15 mouse cellular contexts compared by ENCODE assay signal in genomic region chr13:57930283-57930682, GRCm38 (mm10). TPM values are rescaled to one million over a fixed set of nuclear protein-coding genes. Genes with fewer than 3 reads are reported as not detected.
A peak's percentile ranks its signal among the peaks of the same experiment; 100 is the strongest.
DNase-seq lines count a peak whose midpoint lies in the region; ATAC-seq lines count a peak whose summit lies in the region.
"Had no signal": no experiment of that assay in that cellular context is flagged by ENCODE, and none has a peak within 500 bp of the region (broad histone marks: within the 10 kb centered on the region; RNA-seq: fewer than 3 reads in every experiment).

No protein-coding gene starts in this region.

- peak; percentile 39 for DNase-seq in hindbrain, embryonic 11.5 days (ENCODE audit: low spot score)
- DNase-seq in embryo, embryonic 9.5 days (ENCODE audit: extremely low spot score), result peak; percentile 35
- peak; percentile 39 for DNase-seq in embryonic facial prominence, embryonic 14.5 days (ENCODE audit: low spot score)
- DNase-seq in mesoderm, embryonic 11.5 days (ENCODE audit: low read depth, low spot score), result peak; percentile 52
- no peak for DNase-seq in thymus, postnatal 25 days
- DNase-seq in gastrocnemius, postnatal 36 days, result no peak
- DNase-seq: gastrocnemius, postnatal 10 days; heart, adult 2 months; kidney, adult 18-20 months; kidney, postnatal 25 days; lung, postnatal 14 days; right cerebral cortex, postnatal 25 days had no signal

- 0 out of 2 replicates have a peak overlapping the region, but pooled peaks have one; percentile 36 for H3K27ac ChIP-seq in hindbrain, embryonic 11.5 days (ENCODE audit: low read depth, low read length)
- no peak overlapping the region; the same call in 1 of the 2 replicates for H3K27ac ChIP-seq in hindbrain, embryonic 13.5 days
- H3K27ac ChIP-seq in embryonic facial prominence, embryonic 14.5 days (replicated peaks; ENCODE audit: low read depth, low read length), result peak overlapping the region; percentile 21; the same call in 1 of the 2 replicates
- H3K27ac ChIP-seq: heart, adult 2 months; left cerebral cortex, adult 2 months had no signal

- peaks cover 8% of the 10 kb centered on the region for H3K4me1 ChIP-seq in hindbrain, embryonic 11.5 days (replicated peaks; ENCODE audit: control insufficient read depth, insufficient read depth, low read length)
- H3K4me1 ChIP-seq in hindbrain, embryonic 13.5 days (replicated peaks), result peaks cover 12% of the 10 kb centered on the region
- peaks cover 12% of the 10 kb centered on the region; the same call in 1 of the 2 replicates for H3K4me1 ChIP-seq in embryonic facial prominence, embryonic 14.5 days (ENCODE audit: control insufficient read depth, insufficient read depth, low read length)
- H3K4me1 ChIP-seq: megakaryocyte, embryonic 14.5 days had no signal

- H3K4me2 ChIP-seq in hindbrain, embryonic 11.5 days (replicated peaks; ENCODE audit: low read depth, low read length), result no peak overlapping the region
- no peak overlapping the region for H3K4me2 ChIP-seq in hindbrain, embryonic 13.5 days
- no peak overlapping the region for H3K4me2 ChIP-seq in embryonic facial prominence, embryonic 14.5 days (ENCODE audit: low read depth, low read length)

- ATAC-seq in hindbrain, embryonic 11.5 days (ENCODE audit: low FRiP score), result peak; percentile 66
- no peak for ATAC-seq in hindbrain, embryonic 13.5 days (ENCODE audit: low FRiP score)
- ATAC-seq in embryonic facial prominence, embryonic 14.5 days (ENCODE audit: low read depth), result peak; percentile 37; the same call in 1 of the 2 replicates

- no peaks in the 10 kb centered on the region for H3K27me3 ChIP-seq in hindbrain, embryonic 11.5 days (ENCODE audit: control insufficient read depth, insufficient read depth, low read length)
- 0 out of 2 replicates have a peak, but pooled peaks cover 2% of the 10 kb centered on the region for H3K27me3 ChIP-seq in hindbrain, embryonic 13.5 days
- no peaks in the 10 kb centered on the region for H3K27me3 ChIP-seq in embryonic facial prominence, embryonic 14.5 days (replicated peaks; ENCODE audit: control insufficient read depth, insufficient read depth, low read length)
- H3K27me3 ChIP-seq: megakaryocyte, embryonic 14.5 days had no signal

- H3K9me3 ChIP-seq in hindbrain, embryonic 11.5 days (ENCODE audit: control insufficient read depth, low read length), result no peaks in the 10 kb centered on the region
- H3K9me3 ChIP-seq in hindbrain, embryonic 13.5 days, result no peaks in the 10 kb centered on the region
- H3K9me3 ChIP-seq in embryonic facial prominence, embryonic 14.5 days (ENCODE audit: control insufficient read depth, low read length), result no peaks in the 10 kb centered on the region

- intact Hi-C loops in gastrocnemius, postnatal 36 days (cut with DNase I), result no loop called here

- no peaks in the 10 kb centered on the region for H3K36me3 ChIP-seq in hindbrain, embryonic 11.5 days (ENCODE audit: control insufficient read depth, insufficient read depth, low read length)
- no peaks in the 10 kb centered on the region for H3K36me3 ChIP-seq in hindbrain, embryonic 13.5 days
- H3K36me3 ChIP-seq in embryonic facial prominence, embryonic 14.5 days (ENCODE audit: control insufficient read depth, insufficient read depth, low read length), result no peaks in the 10 kb centered on the region

- no peak overlapping the region for H3K4me3 ChIP-seq in hindbrain, embryonic 11.5 days (ENCODE audit: low read depth, low read length)
- H3K4me3 ChIP-seq in hindbrain, embryonic 13.5 days, result no peak overlapping the region
- H3K4me3 ChIP-seq in embryonic facial prominence, embryonic 14.5 days (ENCODE audit: low read depth, low read length), result no peak overlapping the region
- H3K4me3 ChIP-seq: heart, adult 2 months; left cerebral cortex, adult 2 months; megakaryocyte, embryonic 14.5 days had no signal

- WGBS in hindbrain, embryonic 11.5 days, result 13% methylated on average over 2 of the region's 2 CpGs
- 13% methylated on average over 2 of the region's 2 CpGs for WGBS in hindbrain, embryonic 13.5 days
- 25% methylated on average over 2 of the region's 2 CpGs for WGBS in embryonic facial prominence, embryonic 14.5 days

- H3K9ac ChIP-seq in hindbrain, embryonic 11.5 days (ENCODE audit: low read depth, low read length), result no peak overlapping the region
- H3K9ac ChIP-seq in hindbrain, embryonic 13.5 days, result no peak overlapping the region
- H3K9ac ChIP-seq in embryonic facial prominence, embryonic 14.5 days (ENCODE audit: low read depth, low read length), result no peak overlapping the region

RNA-seq across cellular contexts. Expression of gene Spock1, which starts 22.2 kb away (rescaled TPM):
- 17.0 and 19.0 TPM in 2 replicates for polyA plus RNA-seq in hindbrain, embryonic 11.5 days (2014; fragmentation: Nextera tagmentation; extraction: Ambion mirVana)
- polyA plus RNA-seq in hindbrain, embryonic 13.5 days (2015; fragmentation: Nextera tagmentation; extraction: Ambion mirVana), result 69.4 and 70.1 TPM in 2 replicates
- polyA plus RNA-seq in embryonic facial prominence, embryonic 14.5 days (2014; fragmentation: Nextera tagmentation; extraction: Ambion mirVana), result 11.8 and 12.5 TPM in 2 replicates
- 1 to 10 TPM in 1 of 2 experiments, under 1 TPM in 1; 0.30 to 1.2 TPM for total RNA-seq in gastrocnemius, postnatal 36 days (2021)
- total RNA-seq: heart, adult 2 months had no signal

Comparison
In these comparisons a context has a peak if more than half of its experiments do, and no peak if none do; other contexts are left out.
1. DNase-seq: peak in hindbrain, embryonic 11.5 days (single experiment), embryo, embryonic 9.5 days (single experiment), embryonic facial prominence, embryonic 14.5 days (single experiment) and mesoderm, embryonic 11.5 days (single experiment); none in thymus, postnatal 25 days (single experiment) and gastrocnemius, postnatal 36 days (0 of 2).